Mouse (Mus musculus) heart, adult 9 months (tissue): Measurements from ENCODE around the gene Krt83.
A peak's percentile ranks its signal among the peaks of the same experiment; 100 is the strongest.

Experiments
- DNase-seq, 2 experiments: peaks; one replicate each; pipeline ENCODE4 v3.0.0; 2022; ENCODE audit warnings: low spot score in 2 of 2

Krt83 gene

DNA sequence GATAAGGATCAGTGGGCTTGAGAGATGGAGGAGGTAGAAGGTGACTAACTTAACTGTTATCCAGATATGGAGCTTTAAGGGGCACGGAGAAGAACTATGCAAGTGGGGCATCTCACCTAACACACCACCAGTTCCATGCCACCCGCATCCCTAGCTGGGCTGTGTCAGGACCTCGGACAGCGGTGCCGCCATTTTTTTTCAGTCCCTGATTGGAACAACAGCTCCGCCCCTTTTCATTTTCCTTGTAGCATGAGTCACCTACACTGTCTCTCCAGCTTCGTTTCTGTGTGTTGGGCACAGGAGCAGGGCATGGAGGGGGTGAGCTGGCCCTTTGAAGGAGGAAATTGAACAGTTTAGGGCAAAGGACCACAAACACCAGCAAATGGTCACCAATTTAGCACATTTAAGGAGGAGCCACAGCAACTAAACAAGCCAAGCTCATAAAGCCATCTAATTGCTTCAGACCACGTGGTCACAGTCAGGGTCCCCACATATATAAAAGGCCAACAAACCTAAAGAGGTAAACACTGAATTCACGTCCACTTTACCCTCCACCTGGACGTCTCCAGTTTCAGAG, 18.3 kb downstream of the Krt83 start, which contains the start of gene Krt86:
Krt86 (plus strand) TSS at position 527 of the 577 bp plus-strand sequence.
- DNase-seq, result no peak

DNA sequence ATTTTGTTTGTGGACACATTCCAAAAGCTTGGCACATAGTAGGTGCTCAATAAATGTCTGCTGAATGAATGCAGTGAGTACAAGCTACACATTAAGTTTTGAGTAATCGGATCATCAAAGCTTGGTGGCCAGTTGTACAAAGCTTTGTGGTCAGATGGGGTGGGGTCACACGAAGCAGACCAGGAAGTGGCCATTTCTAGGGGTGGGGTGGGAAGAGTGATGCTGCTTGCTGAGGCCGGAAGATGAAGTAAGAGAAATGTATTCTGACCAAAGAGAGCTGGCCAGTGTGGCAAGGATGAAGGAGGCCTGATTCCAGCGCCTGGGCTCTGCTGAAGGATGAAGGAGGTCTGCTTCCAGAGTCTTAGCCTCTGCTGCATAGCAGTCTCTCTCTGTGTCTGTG, 22.2 kb downstream of the Krt83 start:
- DNase-seq, result no peak

DNA sequence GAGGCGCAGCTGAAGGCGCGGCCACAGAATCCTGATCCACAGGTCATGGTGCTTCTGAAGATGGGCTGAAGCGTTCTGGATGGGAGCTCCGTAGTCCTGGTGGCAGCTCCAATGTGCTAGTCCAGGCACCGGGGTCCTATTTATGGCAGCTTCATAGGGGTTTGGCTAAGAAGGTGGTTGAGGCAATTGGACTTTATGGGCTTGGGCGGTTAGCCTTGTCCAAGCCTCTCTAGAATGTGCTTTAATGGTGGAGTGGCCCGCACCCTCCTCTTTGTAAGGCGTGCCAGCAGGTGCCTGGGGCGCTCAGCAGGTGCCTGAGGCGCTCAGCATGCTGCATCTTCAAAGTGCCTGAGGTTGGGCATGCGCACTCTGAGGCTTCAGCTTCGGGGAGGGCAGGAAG, 27.7 kb downstream of the Krt83 start, which contains the start of gene Krt81:
Krt81 (minus strand) TSS at position 101 of the 400 bp plus-strand sequence.
- DNase-seq, result no peak

DNA sequence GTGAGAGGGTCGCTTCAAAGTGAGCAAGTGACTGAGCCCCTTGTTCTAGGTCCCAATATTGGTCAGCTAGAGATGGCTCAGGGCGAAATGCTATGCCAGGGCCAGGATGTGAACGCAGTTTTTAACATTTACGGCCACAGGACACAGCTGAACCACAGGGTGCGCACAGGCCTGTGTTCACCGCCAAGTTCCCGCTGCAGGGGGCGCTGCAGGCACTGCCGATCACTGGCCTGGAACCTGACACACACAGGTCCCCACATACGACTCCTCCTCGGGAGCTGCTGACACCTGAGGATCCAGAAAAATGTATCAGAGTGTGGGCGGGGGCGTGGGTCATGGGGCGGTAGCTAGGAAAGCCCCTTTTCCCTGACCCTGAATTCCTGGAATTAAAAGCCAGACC, 32.0 kb downstream of the Krt83 start:
- DNase-seq, result no peak

DNA sequence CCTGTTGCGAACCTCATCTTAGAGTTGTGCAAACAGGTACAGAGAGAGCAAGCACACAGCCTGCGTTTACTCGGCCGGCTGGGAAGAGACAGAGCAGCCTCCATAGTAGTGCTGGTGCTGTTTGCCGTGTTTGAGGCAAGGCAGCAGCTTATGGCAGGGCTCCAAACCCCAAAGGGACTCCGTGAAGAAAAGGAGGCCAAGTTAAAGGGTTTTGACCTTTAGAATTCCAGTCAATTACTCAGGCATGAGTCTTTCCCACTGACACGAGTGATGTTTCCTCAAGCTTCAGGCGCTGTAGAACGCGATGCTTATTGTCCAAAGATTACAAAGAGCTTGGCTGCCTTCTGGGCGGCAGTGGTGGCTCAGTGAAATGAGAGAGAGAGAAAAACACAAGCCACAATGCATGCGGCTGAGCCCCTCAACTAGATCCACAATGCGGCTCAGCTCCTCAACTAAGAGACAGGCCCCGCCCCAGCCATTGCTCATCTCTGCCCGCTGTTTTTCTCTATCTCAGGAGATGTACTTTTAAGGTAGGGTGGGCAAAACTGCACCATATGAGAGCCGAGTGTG, 32.9 kb downstream of the Krt83 start:
- peak in 1 of 2 experiments; percentile 8 for DNase-seq

DNA sequence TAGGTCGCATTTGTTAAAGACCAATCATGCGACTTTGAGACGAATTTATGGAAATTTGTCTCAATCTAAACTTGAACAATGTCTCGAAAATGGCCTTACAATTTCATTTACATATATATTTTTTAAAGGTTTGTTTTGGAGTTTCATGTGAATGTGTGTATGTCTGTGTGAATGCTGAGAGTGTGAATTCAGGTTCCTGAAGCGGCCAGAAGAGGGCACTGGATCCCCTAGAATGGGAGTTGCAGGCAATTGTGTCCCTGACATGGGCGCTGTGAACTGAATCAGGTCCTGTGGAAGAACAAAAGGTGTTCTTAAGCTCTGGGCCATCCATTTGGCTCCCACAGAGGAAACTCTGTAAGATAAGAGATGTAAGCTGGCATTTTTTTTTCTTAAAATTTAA, 35.4 kb downstream of the Krt83 start:
- DNase-seq, result no peak

DNA sequence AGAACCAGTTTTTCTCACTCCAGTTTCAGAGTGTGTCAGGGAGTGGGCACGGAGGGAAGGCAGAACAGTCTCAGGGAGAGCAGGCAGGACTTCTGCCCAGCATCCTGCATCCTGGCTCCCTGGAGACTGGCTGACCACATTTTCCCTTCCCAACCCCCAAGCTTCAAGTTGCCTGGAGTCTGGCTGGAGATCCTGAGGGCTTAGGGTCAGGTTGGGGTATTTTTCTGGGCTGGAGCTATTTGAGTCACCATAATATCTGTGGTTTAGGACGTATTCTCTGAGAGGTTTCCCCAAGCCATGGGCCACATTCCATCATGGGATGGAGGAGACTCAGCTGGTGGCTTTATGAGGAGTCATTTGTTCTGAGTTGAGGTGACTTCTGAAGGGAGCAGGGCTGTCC, 36.0 kb downstream of the Krt83 start:
- DNase-seq, result no peak

DNA sequence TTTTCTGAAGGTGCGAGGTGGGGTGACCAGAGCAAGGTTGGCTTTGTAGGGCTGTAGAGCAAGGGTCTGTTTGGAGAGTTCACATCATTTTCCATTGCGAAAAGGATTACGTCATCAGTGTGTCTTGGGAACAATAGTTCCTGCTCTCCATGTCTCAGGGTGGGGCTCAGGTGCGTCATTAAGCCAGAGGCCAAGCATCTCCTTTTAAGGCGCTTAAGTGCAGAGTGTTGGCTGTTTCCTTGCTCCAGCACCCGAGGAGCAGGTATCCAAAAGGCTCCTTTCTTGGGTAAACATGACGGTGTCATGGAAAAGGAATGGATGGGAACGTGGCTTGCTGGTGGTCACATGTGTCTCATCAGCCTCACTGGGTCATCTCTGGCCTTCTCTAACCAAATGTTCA, 36.5 kb downstream of the Krt83 start:
- no peak for DNase-seq

DNA sequence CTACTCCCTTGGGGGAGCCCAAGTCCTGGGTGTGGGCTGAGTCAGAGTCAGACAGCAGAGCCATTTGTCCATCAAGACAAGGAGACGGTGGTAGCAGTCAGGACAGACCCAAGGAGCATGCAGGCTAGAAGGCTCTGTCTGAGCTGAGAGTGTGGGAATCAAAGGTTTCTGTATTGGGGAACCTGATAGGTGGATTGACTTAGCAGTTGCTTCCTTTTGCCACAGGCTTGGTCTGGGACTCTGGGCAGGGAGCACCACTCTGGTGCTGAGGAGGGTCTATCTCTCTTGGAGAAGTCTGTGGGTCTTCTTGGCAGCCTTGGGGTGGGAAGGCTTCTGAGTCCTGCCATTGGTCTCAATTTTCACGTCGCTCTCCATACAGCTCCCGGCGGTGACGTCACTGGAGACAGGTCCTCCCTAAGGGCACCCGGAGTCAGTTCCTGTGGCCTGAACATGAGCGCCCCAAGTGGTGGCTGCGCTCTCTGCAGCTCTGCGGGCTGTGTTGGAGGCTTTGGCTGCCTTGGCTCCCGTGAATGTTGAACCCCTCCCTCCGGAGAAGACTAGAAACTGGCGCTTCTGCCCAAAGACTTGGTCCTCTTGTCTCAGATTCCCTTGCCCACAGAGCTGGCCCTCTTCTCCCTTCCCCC, 38.1 kb downstream of the Krt83 start:
- peak; percentile 46 to 67 for DNase-seq

DNA sequence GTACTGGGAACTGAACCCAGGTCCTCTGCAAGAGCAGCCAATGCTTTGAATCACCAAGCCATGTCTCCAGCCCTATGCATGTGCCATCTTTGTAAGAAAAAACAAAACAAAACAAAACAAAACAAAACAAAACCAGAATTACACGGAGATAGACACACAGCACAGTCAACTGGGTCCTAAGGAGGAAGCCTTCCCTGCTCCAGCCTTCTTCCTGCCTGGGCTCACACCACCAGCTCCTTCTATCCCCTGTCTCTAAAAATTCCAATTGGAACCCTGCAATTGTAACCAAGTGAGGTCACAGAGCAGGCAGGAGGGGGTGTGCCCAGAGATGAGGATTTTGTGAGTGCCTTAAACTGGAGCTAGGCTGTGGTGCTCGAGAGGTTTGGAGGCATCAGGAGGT, 43.9 kb downstream of the Krt83 start, which contains the start of gene Krt88:
Krt88 (plus strand) TSS at position 301 of the 400 bp plus-strand sequence.
- DNase-seq, result no peak

DNA sequence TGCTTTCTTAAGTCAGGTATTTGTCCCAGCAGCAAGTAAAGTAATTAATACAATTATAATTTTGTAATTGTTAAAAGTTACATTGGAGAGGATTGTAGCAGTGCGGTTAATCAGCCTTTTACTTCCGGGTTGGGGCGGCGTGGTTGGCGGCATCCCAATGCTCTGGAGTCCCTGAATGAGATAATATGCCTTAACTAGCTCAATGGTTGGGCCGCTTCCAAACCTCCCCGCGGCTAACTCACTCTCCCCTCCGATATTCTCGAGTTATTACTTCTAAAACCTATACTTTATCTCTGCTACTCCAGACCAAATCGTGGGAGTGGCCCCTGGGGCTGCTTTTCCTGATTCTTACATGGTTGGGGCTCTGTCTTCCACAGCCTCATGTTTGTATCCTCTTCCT, 44.7 kb downstream of the Krt83 start:
- DNase-seq, result peak in 1 of 2 experiments; percentile 46

DNA sequence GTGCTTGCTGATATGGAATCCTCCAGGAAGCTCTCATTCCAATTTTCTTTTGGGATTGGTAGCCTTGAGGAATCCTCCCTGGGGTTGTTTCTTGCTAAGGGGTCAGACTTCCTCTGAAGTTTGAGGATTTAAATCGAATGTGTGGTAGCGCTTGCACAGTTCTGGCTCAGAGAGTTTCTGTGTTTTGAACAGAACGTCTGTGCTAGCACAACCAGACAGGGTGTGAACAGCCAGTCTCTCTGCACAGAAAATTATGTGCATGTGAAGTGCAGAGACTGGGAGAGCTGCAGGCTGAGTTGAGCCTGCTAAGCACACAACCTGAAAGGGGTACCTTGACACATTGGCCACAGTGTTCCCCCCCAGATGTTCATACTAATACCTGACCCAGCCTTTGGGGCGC, 50.5 kb downstream of the Krt83 start:
- DNase-seq, result no peak

DNA sequence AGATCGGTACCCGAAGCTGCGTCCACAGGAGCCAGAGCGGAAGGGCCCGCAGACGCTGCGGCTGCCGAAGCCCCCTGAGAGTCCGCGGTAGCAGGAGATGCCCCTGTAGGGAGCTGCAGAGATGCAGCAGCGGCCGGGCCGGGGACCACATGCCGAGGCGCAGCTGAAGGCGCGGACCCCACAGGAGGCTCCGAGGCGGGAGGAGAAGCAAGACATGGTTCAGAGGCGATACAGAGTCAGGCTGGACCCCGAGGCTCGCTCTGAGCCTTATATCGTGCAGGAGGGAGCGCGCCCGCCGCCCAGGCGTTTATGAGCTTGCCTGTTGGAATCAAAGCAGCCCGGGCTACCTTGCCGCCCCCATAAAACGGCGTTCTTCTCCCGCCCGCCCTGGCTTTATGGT, 52.8 kb downstream of the Krt83 start, which contains the start of gene Krt87:
Krt87 (minus strand) TSS at position 250 of the 400 bp plus-strand sequence.
- DNase-seq, result no peak

DNA sequence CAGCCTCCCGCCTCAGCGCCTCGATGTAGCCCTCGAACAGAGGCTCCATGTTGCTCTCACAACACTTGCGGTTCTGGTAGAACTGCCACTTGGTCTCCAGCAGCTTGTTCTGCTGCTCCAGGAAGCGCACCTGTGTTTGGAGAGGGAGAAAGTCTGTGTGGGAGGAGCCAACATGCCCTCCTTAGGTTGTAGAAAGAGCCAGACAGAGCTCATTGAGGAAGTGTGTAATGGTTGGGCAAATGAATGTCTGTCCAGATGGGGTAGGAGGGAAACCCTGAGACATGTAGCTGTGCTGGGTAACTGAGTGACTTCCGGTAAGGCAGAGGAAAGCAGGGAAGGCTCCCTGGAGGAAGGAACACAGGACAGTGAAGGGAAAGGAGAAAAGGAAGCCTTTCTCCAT, 54.7 kb downstream of the Krt83 start:
- no peak for DNase-seq
